Mouse (Mus musculus) T-helper 1 cell (primary cell): ENCODE results near the gene Slc13a3.

ENCODE experiments used
- in situ Hi-C: fragments of 300-600 bp; cut with MboI, MseI; formaldehyde crosslinking; loops from one replicate; pipeline ENCODE4 v1.15.1; 2025; ENCODE audit warnings: high pct_unique_total_duplicates

Slc13a3 gene

GRCm38 (mm10) chr2:165482003-165482402 is 9.0 kb upstream of the Slc13a3 start:
- in situ Hi-C loops = no loop called here

DNA sequence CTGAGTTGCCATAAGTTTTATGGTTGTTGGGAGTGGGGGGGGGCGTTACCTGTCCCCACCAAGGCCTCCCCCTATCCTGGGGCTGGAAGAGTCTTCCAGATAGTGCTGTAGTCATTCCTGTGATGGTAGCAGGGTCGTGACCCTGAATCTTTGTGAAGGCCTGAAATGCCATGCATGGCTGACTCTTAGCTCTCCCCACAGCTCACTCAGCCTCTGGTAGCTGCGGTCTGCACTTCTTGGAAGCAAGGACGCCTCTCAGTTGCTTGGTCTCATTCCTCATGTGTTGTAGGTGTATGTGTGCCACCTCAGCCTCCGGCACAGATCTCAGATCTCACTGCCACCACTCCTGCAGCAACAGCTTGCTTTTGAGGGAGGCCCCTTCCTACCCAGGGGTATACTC is 2.8 kb upstream of the Slc13a3 start:
- in situ Hi-C loops = no loop called here

GRCm38 (mm10) chr2:165475412-165475811 is 2.4 kb upstream of the Slc13a3 start:
- in situ Hi-C loops = no loop called here

DNA sequence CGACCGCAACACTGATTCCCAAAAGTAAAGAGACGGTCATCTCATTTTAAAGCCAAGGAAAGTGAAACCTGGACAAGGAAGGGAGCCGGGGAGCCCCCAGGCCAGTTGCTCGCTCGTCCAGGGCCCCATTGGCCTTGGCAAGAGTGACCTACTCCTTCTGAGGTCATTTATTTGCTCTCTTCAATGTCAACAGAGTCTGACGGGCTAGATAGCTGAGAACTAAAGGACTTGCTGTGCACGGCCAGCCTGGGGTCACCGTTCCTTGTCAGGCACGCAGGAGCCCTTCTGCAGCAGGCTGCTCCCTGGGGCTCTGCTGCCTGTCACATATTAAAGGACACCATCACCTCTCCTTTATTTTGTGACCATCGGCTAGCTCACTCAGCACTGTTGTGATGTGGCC is 1.1 kb downstream of the Slc13a3 start:
- in situ Hi-C loops = no loop called here

DNA sequence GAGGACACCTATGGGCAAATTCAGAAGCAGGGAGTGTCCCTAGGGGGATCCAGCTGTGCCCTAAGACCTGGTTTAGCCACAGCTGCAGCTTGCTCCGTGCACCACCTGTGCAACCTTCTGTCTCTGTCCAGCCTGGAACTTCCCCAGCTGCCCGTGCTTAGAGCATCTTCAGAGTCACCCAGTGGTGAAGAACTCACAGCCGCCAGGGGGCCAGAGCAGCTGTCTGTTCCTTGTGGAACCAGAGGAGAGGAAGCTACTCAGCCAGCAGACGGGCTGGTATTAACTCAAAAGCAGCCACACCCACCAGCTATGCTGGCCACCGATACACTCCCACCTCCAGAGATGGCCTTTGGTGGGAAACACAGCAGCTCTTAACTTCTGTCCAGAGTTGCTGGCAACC is 2.9 kb downstream of the Slc13a3 start:
- in situ Hi-C loops = no loop called here

GRCm38 (mm10) chr2:165467824-165468452 is 5.1 kb downstream of the Slc13a3 start:
- in situ Hi-C loops = loop anchor here (10.0 kb wide), 1 partner anchor 1257 kb away; no protein-coding TSS in a partner anchor

- in situ Hi-C loops = loop anchor here (10.0 kb wide), 1 partner anchor 1265 kb away; no protein-coding TSS in a partner anchor
These were observed 13.4 kb downstream of the Slc13a3 start for GRCm38 (mm10) chr2:165459663-165460062.

GRCm38 (mm10) chr2:165458189-165458588 is 14.8 kb downstream of the Slc13a3 start:
- in situ Hi-C loops = no loop called here

GRCm38 (mm10) chr2:165456710-165457109 is 16.3 kb downstream of the Slc13a3 start:
- in situ Hi-C loops = no loop called here

GRCm38 (mm10) chr2:165452730-165453693 is 20.0 kb downstream of the Slc13a3 start:
- in situ Hi-C loops = no loop called here

- in situ Hi-C loops = no loop called here
These were observed 24.6 kb downstream of the Slc13a3 start for GRCm38 (mm10) chr2:165448475-165448874.

DNA sequence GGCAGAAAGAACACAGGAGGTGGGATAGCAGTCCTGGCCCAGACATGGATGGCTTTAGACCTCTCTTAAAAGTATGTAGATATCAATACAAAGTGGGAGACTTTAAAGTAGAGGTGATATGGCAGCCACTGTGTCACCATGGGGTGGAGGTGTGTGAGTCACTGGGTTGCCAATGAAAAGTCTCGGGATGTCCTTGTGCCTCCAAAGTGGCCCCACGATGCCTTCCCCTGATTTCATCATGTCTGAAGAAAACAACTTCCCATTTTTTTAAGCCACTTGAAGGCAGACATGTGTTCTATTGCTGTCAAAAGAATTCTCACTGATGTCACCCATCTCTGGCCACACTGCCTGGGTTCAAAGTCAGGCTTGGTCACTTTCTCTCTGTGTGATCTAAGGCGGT is 28.2 kb downstream of the Slc13a3 start:
- in situ Hi-C loops = no loop called here

- in situ Hi-C loops = no loop called here
These were observed 30.0 kb downstream of the Slc13a3 start for GRCm38 (mm10) chr2:165442981-165443380.

DNA sequence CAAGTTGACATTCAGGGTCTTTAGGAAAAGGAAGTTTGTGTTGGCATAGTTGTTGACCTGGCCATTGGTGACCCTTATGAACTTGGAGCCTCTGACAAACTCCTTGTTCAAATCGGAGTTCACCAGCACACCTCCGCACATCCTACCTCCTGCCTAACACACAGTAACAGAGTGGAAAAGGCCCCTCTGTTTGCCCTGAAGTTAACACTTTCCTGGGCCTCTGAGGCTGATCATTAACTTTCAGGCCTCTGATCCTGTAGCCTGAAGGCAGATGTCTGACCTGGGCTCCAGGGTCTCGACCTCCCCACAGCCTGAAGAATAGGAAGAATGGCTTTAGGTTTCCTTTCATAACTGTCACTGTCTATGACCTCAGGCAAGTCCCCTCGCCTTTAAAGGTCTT is 31.4 kb downstream of the Slc13a3 start:
- in situ Hi-C loops = no loop called here

DNA sequence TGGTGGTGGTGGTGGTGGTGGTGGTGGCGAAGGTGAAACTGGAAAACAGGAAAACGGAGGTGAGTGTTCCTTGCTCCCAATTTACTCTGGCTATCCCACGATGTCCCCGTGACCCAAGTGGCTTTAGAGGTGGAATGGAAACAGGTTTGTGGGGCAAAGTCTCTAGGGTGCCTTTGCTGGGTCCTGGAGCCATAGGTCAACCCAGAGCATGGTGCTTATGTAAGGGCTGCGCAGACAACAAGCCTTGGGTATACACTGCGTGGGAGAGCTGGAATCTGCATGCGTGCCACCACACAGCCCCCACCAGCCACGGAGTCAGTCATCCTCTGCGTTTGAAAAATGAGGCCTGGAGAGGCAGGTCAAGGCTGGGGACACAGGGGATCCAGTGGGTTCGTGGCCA is 33.4 kb downstream of the Slc13a3 start:
- in situ Hi-C loops = no loop called here

DNA sequence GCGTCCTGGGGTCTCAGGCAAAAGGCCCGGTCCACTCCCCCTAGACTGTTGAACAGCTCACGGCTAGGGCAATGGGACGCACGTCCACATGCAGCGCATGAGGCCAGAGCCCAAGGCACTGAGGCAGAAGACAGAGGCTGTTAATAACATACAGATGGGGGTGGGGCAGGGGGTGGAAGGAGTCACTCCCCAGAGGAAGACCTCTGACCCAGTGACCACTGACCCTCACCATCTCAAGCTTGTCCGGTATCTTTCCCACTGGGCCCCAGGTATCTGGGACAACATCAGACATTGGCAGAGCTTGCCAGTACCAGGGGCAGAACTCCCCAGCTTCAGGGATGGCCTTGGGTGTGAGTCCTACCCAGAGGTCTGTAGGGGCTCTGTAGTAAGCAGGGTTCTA is 34.1 kb downstream of the Slc13a3 start:
- in situ Hi-C loops = no loop called here

DNA sequence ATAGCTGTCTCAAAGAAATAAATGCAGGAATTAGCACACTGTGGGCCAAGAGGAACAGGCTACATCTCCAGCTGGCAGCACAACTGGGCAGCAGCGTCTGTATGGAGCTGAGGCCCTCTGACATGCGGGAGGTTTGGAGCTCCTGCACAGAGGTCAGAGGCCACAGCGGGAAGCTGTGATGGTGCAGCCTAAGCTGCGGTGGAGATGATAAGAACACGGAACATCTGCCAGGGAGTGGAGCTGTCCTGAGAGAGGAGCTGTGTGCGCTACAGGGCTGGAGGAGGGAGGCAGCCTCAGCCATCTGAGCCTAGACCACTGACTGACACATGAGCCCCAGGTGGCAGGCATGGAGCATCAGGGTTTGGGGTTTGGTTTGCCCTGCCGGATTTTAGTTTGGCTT is 44.3 kb downstream of the Slc13a3 start:
- in situ Hi-C loops = no loop called here

- in situ Hi-C loops = no loop called here
These were observed 52.8 kb downstream of the Slc13a3 start for GRCm38 (mm10) chr2:165420195-165420594.

DNA sequence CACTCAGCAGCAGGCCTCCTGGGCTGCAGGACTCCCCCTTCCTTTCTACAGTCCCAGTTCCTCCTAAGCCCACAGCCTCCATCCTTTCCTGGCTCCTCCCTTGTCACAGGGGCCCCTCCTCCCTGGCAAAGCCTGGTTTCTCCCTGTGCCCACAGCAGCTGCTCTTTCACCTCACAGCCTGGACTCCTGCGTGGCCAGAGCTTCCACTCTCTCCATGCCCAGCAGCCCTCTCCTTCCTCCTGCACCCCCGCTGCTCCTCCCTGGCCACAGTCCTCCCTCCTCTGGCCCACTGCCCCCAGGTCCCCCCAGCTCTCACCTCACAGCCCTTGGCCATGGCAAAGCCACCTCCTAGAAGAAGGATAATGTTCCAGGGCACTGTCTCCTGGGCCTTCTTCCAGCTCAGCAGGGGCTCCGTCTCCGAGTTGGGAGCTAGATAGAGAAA is 53.3 kb downstream of the Slc13a3 start:
- in situ Hi-C loops = no loop called here

GRCm38 (mm10) chr2:165418577-165418976 is 54.5 kb downstream of the Slc13a3 start:
- in situ Hi-C loops = no loop called here

DNA sequence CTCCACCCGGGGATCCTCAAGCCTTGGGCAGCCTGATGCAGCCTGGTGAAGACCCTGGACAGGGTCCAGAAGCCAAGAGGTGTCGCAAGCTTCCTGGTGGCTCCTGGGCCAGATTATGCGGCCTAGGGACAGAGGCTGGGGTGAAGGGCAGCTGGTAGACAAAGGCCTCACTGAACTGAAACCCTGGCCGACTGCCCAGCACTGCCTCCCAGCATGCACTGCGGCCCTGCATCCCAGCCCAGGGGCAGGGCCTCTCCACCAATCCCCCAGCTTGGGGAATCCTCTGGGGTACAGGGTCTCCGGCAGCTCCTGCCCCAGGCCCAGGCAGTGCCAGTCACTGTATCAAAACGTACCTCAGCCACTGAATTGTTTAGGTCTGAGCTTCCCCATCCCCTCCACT is 55.7 kb downstream of the Slc13a3 start:
- in situ Hi-C loops = no loop called here

GRCm38 (mm10) chr2:165415795-165416194 is 57.2 kb downstream of the Slc13a3 start:
- in situ Hi-C loops = no loop called here
